Mouse (Mus musculus) liver, adult 2 months (tissue): ENCODE measurements at regions not wholly inside any gene's neighbourhood (a gene's known extent, or its start where the extent isn't known, plus 50 kb on each side); places are given as distances from the start of the nearest gene placed in this dataset.

Source experiments
- CTCF ChIP-seq: fragments of 200-500 bp; IDR thresholded peaks from 2 replicates; pipeline ENCODE4 v1.5.1; 2011; ENCODE audit warnings: low read depth, low read length, control low read depth
- POLR2A ChIP-seq: fragments of 200-500 bp; IDR thresholded peaks from 2 replicates; pipeline ENCODE4 v1.6.1; 2011; ENCODE audit warnings: low read length, control low read depth; ENCODE audit not compliant: insufficient read depth; ENCODE audit errors: extremely low read depth

- TF ChIP-seq POLR2A: no peak
- TF ChIP-seq CTCF: no peak
These were observed 55.5 kb downstream of the Zfp281 start for GRCm38 (mm10) chr1:136680173-136680572.
